Mouse (Mus musculus): ENCODE data around the gene Eif4g1. TPM values are rescaled to one million over a fixed set of nuclear protein-coding genes. Genes with fewer than 3 reads are reported as not detected.

The Eif4g1 gene
- polyA plus RNA-seq, 1 experiment from 2014 or later, result 99.1 TPM

GRCm38 (mm10) chr16:20638367-20638766, 29.7 kb upstream of the Eif4g1 start:
- ATAC-seq (ENCODE audit: low read depth) (no peak), DNase-seq (no peak)
- no peak overlapping the region for H3K27ac ChIP-seq
- H3K27me3 ChIP-seq, result peaks cover 25% of the 10 kb centered on the region
- no peak overlapping the region for H3K4me2 ChIP-seq
- no peaks in the 10 kb centered on the region for H3K36me3 ChIP-seq
- H3K9me3 ChIP-seq (replicated peaks), result no peaks in the 10 kb centered on the region
- 73% methylated on average over 8 of the region's 8 CpGs for WGBS (ENCODE audit: insufficient replicate concordance)
- H3K4me3 ChIP-seq (replicated peaks), result no peak overlapping the region
- H3K9ac ChIP-seq, result no peak overlapping the region
- no peaks in the 10 kb centered on the region for H3K4me1 ChIP-seq (replicated peaks)

- peak; percentile 28 for DNase-seq
- H3K9ac ChIP-seq, result no peak overlapping the region
- H3K36me3 ChIP-seq, result no peaks in the 10 kb centered on the region
- peaks cover 49% of the 10 kb centered on the region for H3K27me3 ChIP-seq
- under 1% methylated on average over 8 of the region's 8 CpGs for WGBS (ENCODE audit: insufficient replicate concordance)
- no peak overlapping the region for H3K4me2 ChIP-seq
- H3K27ac ChIP-seq, result no peak overlapping the region
- H3K9me3 ChIP-seq (replicated peaks), result no peaks in the 10 kb centered on the region
- no peaks in the 10 kb centered on the region for H3K4me1 ChIP-seq (replicated peaks)
- H3K4me3 ChIP-seq (replicated peaks), result no peak overlapping the region
- ATAC-seq (ENCODE audit: low read depth), result no peak
These were observed 26.0 kb upstream of the Eif4g1 start for GRCm38 (mm10) chr16:20642161-20642560.

GRCm38 (mm10) chr16:20643911-20644310, 24.2 kb upstream of the Eif4g1 start:
- WGBS (ENCODE audit: insufficient replicate concordance), result 70% methylated on average over 7 of the region's 7 CpGs
- Histone ChIP-seq H3K36me3 (no peaks in the 10 kb centered on the region), H3K4me3 (replicated peaks) (no peak overlapping the region), H3K9ac (no peak overlapping the region), H3K27me3 (peaks cover 44% of the 10 kb centered on the region), H3K4me2 (no peak overlapping the region), H3K27ac (no peak overlapping the region), H3K4me1 (replicated peaks) (no peaks in the 10 kb centered on the region), H3K9me3 (replicated peaks) (no peaks in the 10 kb centered on the region)
- ATAC-seq (ENCODE audit: low read depth) (no peak), DNase-seq (no peak)

GRCm38 (mm10) chr16:20651076-20651946, 16.8 kb upstream of the Eif4g1 start, which contains the start of gene Psmd2:
Gene Psmd2, plus strand, starts transcription at chr16:20651652.
- ATAC-seq (ENCODE audit: low read depth), result peak; percentile 95
- no peaks in the 10 kb centered on the region for H3K9me3 ChIP-seq (replicated peaks)
- peak within 1 kb of the TSS; percentile 91 for H3K4me2 ChIP-seq
- peak; percentile 95 for DNase-seq
- H3K36me3 ChIP-seq, result peaks cover 28% of the 10 kb centered on the region
- H3K27ac ChIP-seq, result peak within 1 kb of the TSS; percentile 73
- peaks cover 11% of the 10 kb centered on the region; the same call in 1 of the 2 replicates for H3K27me3 ChIP-seq
- peak within 1 kb of the TSS; percentile 95 for H3K4me3 ChIP-seq (replicated peaks)
- H3K4me1 ChIP-seq (replicated peaks), result peaks cover 19% of the 10 kb centered on the region
- WGBS (ENCODE audit: insufficient replicate concordance), result under 1% methylated on average over 46 of the region's 46 CpGs
- peak within 1 kb of the TSS; percentile 93 for H3K9ac ChIP-seq

- Histone ChIP-seq H3K27me3 (peaks cover 8% of the 10 kb centered on the region; the same call in 1 of the 2 replicates), H3K36me3 (peaks cover 34% of the 10 kb centered on the region), H3K4me3 (replicated peaks) (peak overlapping the region; percentile 95), H3K4me1 (replicated peaks) (peaks cover 19% of the 10 kb centered on the region), H3K9ac (peak overlapping the region; percentile 93), H3K9me3 (replicated peaks) (no peaks in the 10 kb centered on the region), H3K27ac (peak overlapping the region; percentile 73), H3K4me2 (peak overlapping the region; percentile 91)
- DNase-seq (no peak), ATAC-seq (ENCODE audit: low read depth) (no peak; the same call in 1 of the 2 replicates)
- 7% methylated on average over 12 of the region's 12 CpGs for WGBS (ENCODE audit: insufficient replicate concordance)
These were observed 16.2 kb upstream of the Eif4g1 start for GRCm38 (mm10) chr16:20651947-20652310.

GRCm38 (mm10) chr16:20653315-20653714, 14.8 kb upstream of the Eif4g1 start:
- WGBS (ENCODE audit: insufficient replicate concordance), result 45% methylated on average over 2 of the region's 2 CpGs
- Histone ChIP-seq H3K27me3 (no peaks in the 10 kb centered on the region), H3K36me3 (peaks cover 48% of the 10 kb centered on the region), H3K9me3 (replicated peaks) (no peaks in the 10 kb centered on the region), H3K9ac (peak overlapping the region; percentile 93; the same call in 1 of the 2 replicates), H3K4me3 (replicated peaks) (peak overlapping the region; percentile 95; the same call in 1 of the 2 replicates), H3K27ac (no peak overlapping the region), H3K4me1 (replicated peaks) (peaks cover 19% of the 10 kb centered on the region), H3K4me2 (peak overlapping the region; percentile 91)
- DNase-seq (no peak), ATAC-seq (ENCODE audit: low read depth) (no peak)

- Histone ChIP-seq H3K9ac (no peak overlapping the region), H3K36me3 (peaks cover 91% of the 10 kb centered on the region), H3K9me3 (replicated peaks) (no peaks in the 10 kb centered on the region), H3K27me3 (no peaks in the 10 kb centered on the region), H3K4me1 (replicated peaks) (peaks cover 8% of the 10 kb centered on the region), H3K4me2 (no peak overlapping the region), H3K4me3 (replicated peaks) (no peak overlapping the region), H3K27ac (no peak overlapping the region)
- ATAC-seq (ENCODE audit: low read depth) (no peak), DNase-seq (no peak)
- WGBS (ENCODE audit: insufficient replicate concordance), result 82% methylated on average over 4 of the region's 4 CpGs
These were observed 10.5 kb upstream of the Eif4g1 start for GRCm38 (mm10) chr16:20657661-20658060.

GRCm38 (mm10) chr16:20670291-20670690, 2.2 kb downstream of the Eif4g1 start:
- ATAC-seq (ENCODE audit: low read depth), result no peak
- no peak overlapping the region for H3K4me2 ChIP-seq
- no peaks in the 10 kb centered on the region for H3K27me3 ChIP-seq
- no peaks in the 10 kb centered on the region for H3K9me3 ChIP-seq (replicated peaks)
- peaks cover 13% of the 10 kb centered on the region for H3K36me3 ChIP-seq
- no peak overlapping the region for H3K4me3 ChIP-seq (replicated peaks)
- 88% methylated on average over 3 of the region's 3 CpGs for WGBS (ENCODE audit: insufficient replicate concordance)
- no peak for DNase-seq
- H3K9ac ChIP-seq, result no peak overlapping the region
- no peak overlapping the region for H3K27ac ChIP-seq
- peaks cover 27% of the 10 kb centered on the region for H3K4me1 ChIP-seq (replicated peaks)

GRCm38 (mm10) chr16:20671886-20672285, 3.8 kb downstream of the Eif4g1 start:
- Histone ChIP-seq H3K4me1 (replicated peaks) (peaks cover 42% of the 10 kb centered on the region), H3K27me3 (no peaks in the 10 kb centered on the region), H3K27ac (peak overlapping the region; percentile 44; the same call in 1 of the 2 replicates), H3K9me3 (replicated peaks) (no peaks in the 10 kb centered on the region), H3K4me3 (replicated peaks) (peak overlapping the region; percentile 98), H3K36me3 (peaks cover 29% of the 10 kb centered on the region), H3K9ac (peak overlapping the region; percentile 24; the same call in 1 of the 2 replicates), H3K4me2 (peak overlapping the region; percentile 83)
- WGBS (ENCODE audit: insufficient replicate concordance), result 21% methylated on average over 6 of the region's 6 CpGs
- ATAC-seq (ENCODE audit: low read depth) (no peak), DNase-seq (no peak)

GRCm38 (mm10) chr16:20672500-20672902, 4.4 kb downstream of the Eif4g1 start:
- Histone ChIP-seq H3K9ac (peak overlapping the region; percentile 96), H3K27ac (peak overlapping the region; percentile 95), H3K36me3 (peaks cover 35% of the 10 kb centered on the region), H3K4me1 (replicated peaks) (peaks cover 47% of the 10 kb centered on the region), H3K4me2 (peak overlapping the region; percentile 83), H3K27me3 (no peaks in the 10 kb centered on the region), H3K9me3 (replicated peaks) (no peaks in the 10 kb centered on the region), H3K4me3 (replicated peaks) (peak overlapping the region; percentile 98)
- WGBS (ENCODE audit: insufficient replicate concordance), result under 1% methylated on average over 38 of the region's 38 CpGs
- ATAC-seq (ENCODE audit: low read depth) (peak; percentile 81), DNase-seq (peak; percentile 91)

GRCm38 (mm10) chr16:20672965-20673705, 5.0 kb downstream of the Eif4g1 start:
- DNase-seq (peak; percentile 38), ATAC-seq (ENCODE audit: low read depth) (peak; percentile 69)
- peaks cover 54% of the 10 kb centered on the region for H3K4me1 ChIP-seq (replicated peaks)
- peak overlapping the region; percentile 83 for H3K4me2 ChIP-seq
- H3K36me3 ChIP-seq, result peaks cover 41% of the 10 kb centered on the region
- peak overlapping the region; percentile 98 for H3K4me3 ChIP-seq (replicated peaks)
- H3K9me3 ChIP-seq (replicated peaks), result no peaks in the 10 kb centered on the region
- H3K27me3 ChIP-seq, result no peaks in the 10 kb centered on the region
- peak overlapping the region; percentile 96 for H3K9ac ChIP-seq
- H3K27ac ChIP-seq, result peak overlapping the region; percentile 95
- WGBS (ENCODE audit: insufficient replicate concordance), result under 1% methylated on average over 61 of the region's 78 CpGs

Data from liver, embryonic 13.5 days (tissue).